Mouse (Mus musculus): ENCODE results near the gene Ceacam3. TPM values are rescaled to one million over a fixed set of nuclear protein-coding genes. Genes with fewer than 3 reads are reported as not detected.

Gene Ceacam3
- polyA plus RNA-seq (2014; fragmentation: Illumina TruSeq; extraction: RNeasy Lipid Tissue Mini Kit (QIAGEN cat#74804); ENCODE audit: low read depth, low replicate concordance): not detected

DNA sequence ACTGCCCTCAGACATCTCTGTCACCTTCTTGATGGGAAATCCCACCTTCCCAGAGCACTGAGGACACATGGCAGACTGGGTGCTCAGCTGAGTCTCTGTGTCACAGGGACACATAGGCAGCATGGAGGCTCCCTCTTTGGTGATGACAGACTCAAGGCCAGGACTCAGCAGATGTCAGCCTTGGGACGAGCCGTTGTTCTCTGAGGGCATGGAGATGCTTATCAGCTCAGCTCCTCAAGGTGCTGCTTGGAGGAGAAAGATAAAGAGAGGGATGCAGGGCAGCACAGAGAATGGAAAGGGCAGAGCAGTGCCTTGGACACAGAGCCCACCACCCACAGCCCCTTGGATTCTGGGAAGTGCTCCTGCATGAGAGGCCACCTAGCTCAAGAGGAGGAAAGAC is at the start of gene Ceacam3:
Ceacam3 (plus strand) TSS at position 352 of the 400 bp plus-strand sequence.

DNA sequence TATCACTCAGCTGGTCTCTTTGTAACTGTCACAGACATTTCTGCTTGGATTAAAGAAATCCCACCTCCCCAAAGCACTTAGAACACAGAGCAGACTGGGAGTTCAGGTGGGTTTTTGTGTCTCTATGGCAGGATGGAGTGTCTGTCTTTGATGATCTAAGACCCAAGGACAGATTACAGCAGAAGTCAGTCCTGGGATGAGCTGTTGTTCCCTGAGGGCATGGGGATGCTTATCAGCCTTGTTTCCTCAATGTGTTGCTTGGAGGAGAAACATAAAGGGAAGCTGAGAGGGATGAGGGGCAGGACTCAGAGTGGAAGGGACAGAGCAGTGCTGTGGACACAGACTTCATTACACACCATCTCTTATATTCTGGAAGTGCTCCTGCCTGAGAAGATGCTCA is 53.1 kb downstream of the Ceacam3 start, which contains the start of gene Psg29:
Psg29 (plus strand) TSS at position 301 of the 400 bp plus-strand sequence.

Other genes with a start within 250 kb of the Ceacam3 start
- not detected for gene Ptgir, start 243.8 kb upstream of the Ceacam3 start, polyA plus RNA-seq (2014; fragmentation: Illumina TruSeq; extraction: RNeasy Lipid Tissue Mini Kit (QIAGEN cat#74804); ENCODE audit: low read depth, low replicate concordance)
- 12.5 TPM for gene Calm3, start 226.2 kb upstream of the Ceacam3 start, polyA plus RNA-seq (2014; fragmentation: Illumina TruSeq; extraction: RNeasy Lipid Tissue Mini Kit (QIAGEN cat#74804); ENCODE audit: low read depth, low replicate concordance)
- gene Pnmal2, start 205.6 kb upstream of the Ceacam3 start, polyA plus RNA-seq (2014; fragmentation: Illumina TruSeq; extraction: RNeasy Lipid Tissue Mini Kit (QIAGEN cat#74804); ENCODE audit: low read depth, low replicate concordance): not detected
- not detected for gene Pnmal1, start 190.6 kb upstream of the Ceacam3 start, polyA plus RNA-seq (2014; fragmentation: Illumina TruSeq; extraction: RNeasy Lipid Tissue Mini Kit (QIAGEN cat#74804); ENCODE audit: low read depth, low replicate concordance)
- not detected for gene Gm42372, start 167.2 kb upstream of the Ceacam3 start, polyA plus RNA-seq (2014; fragmentation: Illumina TruSeq; extraction: RNeasy Lipid Tissue Mini Kit (QIAGEN cat#74804); ENCODE audit: low read depth, low replicate concordance)
- gene Ccdc8, start 157.6 kb upstream of the Ceacam3 start, polyA plus RNA-seq (2014; fragmentation: Illumina TruSeq; extraction: RNeasy Lipid Tissue Mini Kit (QIAGEN cat#74804); ENCODE audit: low read depth, low replicate concordance): 0.13 TPM
- gene Ppp5c, start 122.4 kb upstream of the Ceacam3 start, polyA plus RNA-seq (2014; fragmentation: Illumina TruSeq; extraction: RNeasy Lipid Tissue Mini Kit (QIAGEN cat#74804); ENCODE audit: low read depth, low replicate concordance): 9.2 TPM
- gene Hif3a, start 87.9 kb upstream of the Ceacam3 start, polyA plus RNA-seq (2014; fragmentation: Illumina TruSeq; extraction: RNeasy Lipid Tissue Mini Kit (QIAGEN cat#74804); ENCODE audit: low read depth, low replicate concordance): 0.08 TPM
- not detected for gene Psg16, start 76.2 kb upstream of the Ceacam3 start, polyA plus RNA-seq (2014; fragmentation: Illumina TruSeq; extraction: RNeasy Lipid Tissue Mini Kit (QIAGEN cat#74804); ENCODE audit: low read depth, low replicate concordance)
- not detected for gene Psg29, start 53.2 kb downstream of the Ceacam3 start, polyA plus RNA-seq (2014; fragmentation: Illumina TruSeq; extraction: RNeasy Lipid Tissue Mini Kit (QIAGEN cat#74804); ENCODE audit: low read depth, low replicate concordance)

Measured in liver, adult 10 weeks (tissue).